Mouse (Mus musculus) thymus, adult 2 months (tissue): ENCODE measurements around the gene Bag3.

Experiments
- CTCF ChIP-seq: fragments of 200-500 bp; IDR thresholded peaks from 2 replicates; pipeline ENCODE4 v1.5.1; 2012; ENCODE audit warnings: mild to moderate bottlenecking, control low read depth, low read length, moderate library complexity, borderline replicate concordance; ENCODE audit not compliant: control insufficient read depth, poor library complexity, insufficient read depth; ENCODE audit errors: extremely low read depth
- POLR2A ChIP-seq: fragments of 200-500 bp; IDR thresholded peaks from 2 replicates; pipeline ENCODE4 v1.6.1; 2012; ENCODE audit warnings: mild to moderate bottlenecking, low read length, control low read depth, moderate library complexity; ENCODE audit not compliant: control insufficient read depth, poor library complexity, insufficient read depth; ENCODE audit errors: extremely low read depth

DNA sequence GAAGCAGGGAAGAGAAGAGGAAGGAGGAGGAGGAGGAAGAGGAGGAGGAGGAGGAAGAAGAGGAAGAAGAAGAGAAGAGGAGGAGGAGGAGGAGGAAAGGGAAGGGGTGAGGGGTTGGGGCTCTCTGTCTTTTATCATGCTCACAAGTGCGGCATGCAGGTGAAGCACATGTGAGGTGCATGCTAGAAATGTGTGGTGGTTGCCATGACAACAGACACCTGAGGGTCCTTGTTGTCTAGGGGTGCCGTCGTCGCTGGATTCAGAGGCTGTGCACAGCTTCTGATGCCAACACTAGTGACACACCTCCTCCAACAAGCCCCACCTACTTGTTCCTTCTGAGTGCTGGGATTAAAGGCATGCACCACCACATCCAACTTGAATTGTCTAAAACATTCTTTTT, 7.1 kb upstream of the Bag3 start:
- TF ChIP-seq CTCF = no peak
- no peak for TF ChIP-seq POLR2A
